Mouse (Mus musculus) heart, embryonic 15.5 days (tissue): ENCODE measurements around the gene Creb5. TPM values are rescaled to one million over a fixed set of nuclear protein-coding genes. Genes with fewer than 3 reads are reported as not detected.

Experiments used
- ATAC-seq: fragments of 200-750 bp; cut with Nextera tagmentation; replicated peaks from 2 replicates; pipeline ENCODE4 v1.8.0; 2017; ENCODE audit warnings: low read depth, moderate TSS enrichment; ENCODE audit not compliant: insufficient number of reproducible peaks, insufficient read depth, low FRiP score
- H3K27ac ChIP-seq: fragments of 300-500 bp; sonication (generic); 2 replicates; pipeline ENCODE4 v1.5.1; 2015; ENCODE audit warnings: mild to moderate bottlenecking, inconsistent platforms
- H3K27me3 ChIP-seq: fragments of 300-500 bp; sonication (generic); 2 replicates; pipeline ENCODE4 v1.6.1; 2015; ENCODE audit warnings: inconsistent platforms
- H3K36me3 ChIP-seq: fragments of 300-500 bp; sonication (generic); 2 replicates; pipeline ENCODE4 v1.6.1; 2015; ENCODE audit warnings: mild to moderate bottlenecking, inconsistent platforms
- H3K4me1 ChIP-seq: fragments of 300-500 bp; sonication (generic); replicated peaks from 2 replicates; pipeline ENCODE4 v1.6.1; 2015; ENCODE audit warnings: inconsistent platforms
- H3K4me2 ChIP-seq: fragments of 300-500 bp; sonication (generic); 2 replicates; pipeline ENCODE4 v1.6.1; 2015; ENCODE audit warnings: inconsistent platforms, mild to moderate bottlenecking, moderate library complexity
- H3K4me3 ChIP-seq: fragments of 300-500 bp; sonication (generic); 2 replicates; pipeline ENCODE4 v1.5.1; 2015; ENCODE audit warnings: mild to moderate bottlenecking, inconsistent platforms
- H3K9ac ChIP-seq: fragments of 300-500 bp; sonication (generic); 2 replicates; pipeline ENCODE4 v1.6.1; 2015; ENCODE audit warnings: mild to moderate bottlenecking, inconsistent platforms
- H3K9me3 ChIP-seq: fragments of 300-500 bp; sonication (generic); replicated peaks from 2 replicates; pipeline ENCODE4 v1.6.1; 2016; ENCODE audit warnings: inconsistent platforms
- WGBS: fragments of 180-500 bp; shearing (Covaris S2); methylation state at CpG from one replicate; pipeline ENCODE4 v1.1.7; 2015; ENCODE audit warnings: mixed read lengths; 5-methylcytosine and 5-hydroxymethylcytosine counted together
- polyA plus RNA-seq: library from polyadenylated mRNA; unstranded; fragments of >200 nt; fragmentation: Nextera tagmentation; extraction: Ambion mirVana; gene quantifications from 2 replicates; pipeline ENCODE4 v1.2.1, GENCODE M21; 2015

The Creb5 gene
- polyA plus RNA-seq, 1 experiment from 2014 or later = 30.9 TPM

GRCm38 (mm10) chr6:53604386-53604785 is 317.3 kb downstream of the Creb5 start:
- peaks cover 28% of the 10 kb centered on the region for H3K4me1 ChIP-seq
- no peaks in the 10 kb centered on the region for H3K36me3 ChIP-seq
- H3K9ac ChIP-seq = no peak overlapping the region
- no peaks in the 10 kb centered on the region for H3K9me3 ChIP-seq
- no peak overlapping the region for H3K4me2 ChIP-seq
- no peak for ATAC-seq
- no peaks in the 10 kb centered on the region for H3K27me3 ChIP-seq
- no peak overlapping the region for H3K4me3 ChIP-seq
- H3K27ac ChIP-seq = peak overlapping the region; percentile 71
- WGBS = 39% methylated on average over 3 of the region's 3 CpGs

- WGBS = 47% methylated on average over 2 of the region's 2 CpGs
- Histone ChIP-seq H3K9ac (no peak overlapping the region), H3K27me3 (no peaks in the 10 kb centered on the region), H3K27ac (peak overlapping the region; percentile 71), H3K4me1 (peaks cover 28% of the 10 kb centered on the region), H3K9me3 (no peaks in the 10 kb centered on the region), H3K36me3 (peaks cover 2% of the 10 kb centered on the region; the same call in 1 of the 2 replicates), H3K4me2 (no peak overlapping the region), H3K4me3 (no peak overlapping the region)
- peak; percentile 86 for ATAC-seq
Observed at GRCm38 (mm10) chr6:53605184-53605583, 318.1 kb downstream of the Creb5 start.

GRCm38 (mm10) chr6:53611451-53611945 is 324.4 kb downstream of the Creb5 start:
- Histone ChIP-seq H3K4me3 (no peak overlapping the region), H3K9ac (no peak overlapping the region), H3K27me3 (no peaks in the 10 kb centered on the region), H3K4me2 (no peak overlapping the region), H3K9me3 (no peaks in the 10 kb centered on the region), H3K36me3 (peaks cover 16% of the 10 kb centered on the region), H3K27ac (no peak overlapping the region), H3K4me1 (peaks cover 13% of the 10 kb centered on the region)
- WGBS = 82% methylated on average over 5 of the region's 5 CpGs
- no peak for ATAC-seq

- H3K27me3 ChIP-seq = no peaks in the 10 kb centered on the region
- H3K4me1 ChIP-seq = peaks cover 13% of the 10 kb centered on the region
- H3K9ac ChIP-seq = no peak overlapping the region
- H3K4me2 ChIP-seq = no peak overlapping the region
- no peak for ATAC-seq
- H3K4me3 ChIP-seq = no peak overlapping the region
- H3K36me3 ChIP-seq = peaks cover 16% of the 10 kb centered on the region
- H3K27ac ChIP-seq = no peak overlapping the region
- WGBS = 57% methylated on average over 6 of the region's 6 CpGs
- no peaks in the 10 kb centered on the region for H3K9me3 ChIP-seq
Observed at GRCm38 (mm10) chr6:53612681-53613080, 325.6 kb downstream of the Creb5 start.

GRCm38 (mm10) chr6:53615440-53616211 is 328.6 kb downstream of the Creb5 start:
- H3K4me3 ChIP-seq = no peak overlapping the region
- no peak for ATAC-seq
- no peak overlapping the region for H3K27ac ChIP-seq
- H3K27me3 ChIP-seq = no peaks in the 10 kb centered on the region
- H3K4me2 ChIP-seq = no peak overlapping the region
- 59% methylated on average over 9 of the region's 9 CpGs for WGBS
- peaks cover 9% of the 10 kb centered on the region for H3K36me3 ChIP-seq
- peaks cover 21% of the 10 kb centered on the region for H3K4me1 ChIP-seq
- no peaks in the 10 kb centered on the region for H3K9me3 ChIP-seq
- no peak overlapping the region for H3K9ac ChIP-seq

GRCm38 (mm10) chr6:53618164-53618563 is 331.1 kb downstream of the Creb5 start:
- no peaks in the 10 kb centered on the region for H3K36me3 ChIP-seq
- peaks cover 20% of the 10 kb centered on the region for H3K4me1 ChIP-seq
- no peak overlapping the region for H3K4me3 ChIP-seq
- no peak for ATAC-seq
- WGBS = 71% methylated on average over 8 of the region's 8 CpGs
- H3K27me3 ChIP-seq = no peaks in the 10 kb centered on the region
- H3K9me3 ChIP-seq = no peaks in the 10 kb centered on the region
- no peak overlapping the region for H3K9ac ChIP-seq
- H3K4me2 ChIP-seq = no peak overlapping the region
- no peak overlapping the region for H3K27ac ChIP-seq

GRCm38 (mm10) chr6:53619676-53620075 is 332.6 kb downstream of the Creb5 start:
- Histone ChIP-seq H3K4me3 (no peak overlapping the region), H3K36me3 (no peaks in the 10 kb centered on the region), H3K27me3 (no peaks in the 10 kb centered on the region), H3K4me2 (no peak overlapping the region), H3K27ac (no peak overlapping the region), H3K9ac (no peak overlapping the region), H3K4me1 (peaks cover 16% of the 10 kb centered on the region), H3K9me3 (no peaks in the 10 kb centered on the region)
- no peak for ATAC-seq
- 49% methylated on average over 1 of the region's 1 CpGs for WGBS

GRCm38 (mm10) chr6:53621295-53621694 is 334.2 kb downstream of the Creb5 start:
- no peaks in the 10 kb centered on the region for H3K36me3 ChIP-seq
- WGBS = 79% methylated on average over 5 of the region's 5 CpGs
- no peak overlapping the region for H3K4me3 ChIP-seq
- no peaks in the 10 kb centered on the region for H3K9me3 ChIP-seq
- H3K9ac ChIP-seq = no peak overlapping the region
- no peak for ATAC-seq
- no peak overlapping the region for H3K27ac ChIP-seq
- H3K4me2 ChIP-seq = no peak overlapping the region
- H3K4me1 ChIP-seq = peaks cover 23% of the 10 kb centered on the region
- H3K27me3 ChIP-seq = no peaks in the 10 kb centered on the region

GRCm38 (mm10) chr6:53624455-53625276 is 337.6 kb downstream of the Creb5 start:
- no peaks in the 10 kb centered on the region for H3K27me3 ChIP-seq
- H3K4me1 ChIP-seq = peaks cover 16% of the 10 kb centered on the region
- ATAC-seq = no peak
- WGBS = 70% methylated on average over 15 of the region's 15 CpGs
- no peak overlapping the region for H3K4me2 ChIP-seq
- H3K4me3 ChIP-seq = no peak overlapping the region
- no peak overlapping the region for H3K9ac ChIP-seq
- no peaks in the 10 kb centered on the region for H3K36me3 ChIP-seq
- no peaks in the 10 kb centered on the region for H3K9me3 ChIP-seq
- H3K27ac ChIP-seq = no peak overlapping the region

- no peak overlapping the region for H3K27ac ChIP-seq
- H3K36me3 ChIP-seq = no peaks in the 10 kb centered on the region
- H3K9me3 ChIP-seq = no peaks in the 10 kb centered on the region
- WGBS = 77% methylated on average over 5 of the region's 5 CpGs
- no peak overlapping the region for H3K9ac ChIP-seq
- no peaks in the 10 kb centered on the region for H3K27me3 ChIP-seq
- no peak for ATAC-seq
- peaks cover 15% of the 10 kb centered on the region for H3K4me1 ChIP-seq
- no peak overlapping the region for H3K4me2 ChIP-seq
- no peak overlapping the region for H3K4me3 ChIP-seq
Observed at GRCm38 (mm10) chr6:53626044-53626443, 339.0 kb downstream of the Creb5 start.

- Histone ChIP-seq H3K27me3 (no peaks in the 10 kb centered on the region), H3K9me3 (no peaks in the 10 kb centered on the region), H3K27ac (no peak overlapping the region), H3K4me1 (peaks cover 10% of the 10 kb centered on the region; the same call in 1 of the 2 replicates), H3K9ac (no peak overlapping the region), H3K4me2 (no peak overlapping the region), H3K4me3 (no peak overlapping the region), H3K36me3 (no peaks in the 10 kb centered on the region)
- ATAC-seq = no peak
Observed at GRCm38 (mm10) chr6:53628714-53629113, 341.6 kb downstream of the Creb5 start.
